Comparison of ENCODE assay signal across 8 mouse cellular contexts in genomic region chr8:45975837-45976468, GRCm38 (mm10). TPM values are rescaled to one million over a fixed set of nuclear protein-coding genes. Genes with fewer than 3 reads are reported as not detected.
DNase-seq lines count a peak whose midpoint lies in the region; ATAC-seq and TF ChIP-seq lines count a peak whose summit lies in the region.

No protein-coding gene starts in this region.

- H3K27me3 ChIP-seq in cerebellum, adult 2 months (ENCODE audit: control insufficient read depth, insufficient read depth, low read length), result no peaks in the 10 kb centered on the region
- H3K27me3 ChIP-seq in CH12.LX (replicated peaks), result no peaks in the 10 kb centered on the region
- no peaks in the 10 kb centered on the region for H3K27me3 ChIP-seq in forebrain, embryonic 16.5 days (replicated peaks; ENCODE audit: control insufficient read depth, insufficient read depth, low read length)
- no peaks in the 10 kb centered on the region for H3K27me3 ChIP-seq in liver, embryonic 16.5 days (ENCODE audit: control insufficient read depth, insufficient read depth, low read depth, low read length)

- H3K4me2 ChIP-seq in CH12.LX (ENCODE audit: insufficient read depth, low read depth, poor library complexity, severe bottlenecking), result peak overlapping the region; percentile 96
- peak overlapping the region; percentile 83 for H3K4me2 ChIP-seq in forebrain, embryonic 16.5 days (ENCODE audit: low read length)
- H3K4me2 ChIP-seq in liver, embryonic 16.5 days (ENCODE audit: low read depth, low read length), result peak overlapping the region; percentile 70

- WGBS in cerebellum, adult 2 months, result 58% methylated on average over 11 of the region's 11 CpGs
- 73% methylated on average over 11 of the region's 11 CpGs for WGBS in forebrain, embryonic 16.5 days
- WGBS in liver, embryonic 16.5 days (ENCODE audit: insufficient replicate concordance), result 38% methylated on average over 11 of the region's 11 CpGs

- H3K4me3 ChIP-seq in cerebellum, adult 2 months (replicated peaks; ENCODE audit: insufficient read depth, low read depth, low read length), result peak overlapping the region; percentile 88
- H3K4me3 ChIP-seq in CH12.LX (replicated peaks in 1 of 3; ENCODE audit: low read depth in 2 of 3, low read length in 2 of 3, poor library complexity in 1 of 3), result peak overlapping the region; percentile 74 to 82 (median 79)
- peak overlapping the region; percentile 78 for H3K4me3 ChIP-seq in forebrain, embryonic 16.5 days (replicated peaks; ENCODE audit: low read length)
- peak overlapping the region; percentile 72 for H3K4me3 ChIP-seq in liver, embryonic 16.5 days (ENCODE audit: low read depth, low read length)

- peaks cover 14 to 34% of the 10 kb centered on the region in 2 experiments for H3K36me3 ChIP-seq in CH12.LX (replicated peaks in 1 of 2; ENCODE audit: control insufficient read depth in 1 of 2, insufficient read depth in 1 of 2, low read length in 1 of 2)
- H3K36me3 ChIP-seq in forebrain, embryonic 16.5 days (ENCODE audit: control insufficient read depth, insufficient read depth), result peaks cover 6% of the 10 kb centered on the region
- peaks cover 8% of the 10 kb centered on the region; the same call in 1 of the 2 replicates for H3K36me3 ChIP-seq in liver, embryonic 16.5 days (ENCODE audit: control insufficient read depth, insufficient read depth)

- TF ChIP-seq EP300 in CH12.LX (IDR thresholded peaks at IDR 0.05; ENCODE audit: low read length), result no peak

- TF ChIP-seq RAD21 in CH12.LX (IDR thresholded peaks at IDR 0.05; ENCODE audit: low read depth, low read length), result no peak

- in situ Hi-C loops in CH12.LX (cut with MboI; ENCODE audit: low pct_ligation_motif_present, low pct_unique_long_range_greater_than_20kb, low sequenced_read_pairs), result no loop called here

- peaks cover 3% of the 10 kb centered on the region; the same call in 1 of the 2 replicates for H3K4me1 ChIP-seq in cerebellum, adult 2 months (ENCODE audit: control insufficient read depth, insufficient read depth, low read length)
- H3K4me1 ChIP-seq in CH12.LX (ENCODE audit: control insufficient read depth in 1 of 2, insufficient read depth in 2 of 2), result peaks cover 0 to 9% of the 10 kb centered on the region in 2 experiments; a peak in 2 of 4 replicates
- peaks cover 11% of the 10 kb centered on the region for H3K4me1 ChIP-seq in forebrain, embryonic 16.5 days (replicated peaks; ENCODE audit: control insufficient read depth, insufficient read depth, low read length)
- peaks cover 9% of the 10 kb centered on the region; the same call in 1 of the 2 replicates for H3K4me1 ChIP-seq in liver, embryonic 16.5 days (ENCODE audit: control insufficient read depth, low read depth, low read length)

- no peak for TF ChIP-seq POLR2A in cerebellum, adult 2 months (IDR thresholded peaks at IDR 0.05; ENCODE audit: borderline replicate concordance, insufficient read depth, low read length)
- no peak for TF ChIP-seq POLR2A in CH12.LX (IDR thresholded peaks at IDR 0.05; ENCODE audit: low read depth, low read length)

- H3K27ac ChIP-seq in cerebellum, adult 2 months (ENCODE audit: insufficient read depth, low read length), result no peak overlapping the region
- H3K27ac ChIP-seq in CH12.LX (ENCODE audit: insufficient read depth, low read depth), result no peak overlapping the region
- H3K27ac ChIP-seq in forebrain, embryonic 16.5 days (ENCODE audit: low read length), result no peak overlapping the region
- no peak overlapping the region for H3K27ac ChIP-seq in liver, embryonic 16.5 days (ENCODE audit: low read length)

- TF ChIP-seq CTCF in cerebellum, adult 2 months (IDR thresholded peaks at IDR 0.05; ENCODE audit: borderline replicate concordance, insufficient read depth, low read depth, low read length), result no peak
- TF ChIP-seq CTCF in CH12.LX (conservative IDR thresholded peaks at IDR 0.05 in 1 of 2, IDR thresholded peaks at IDR 0.05 in 1 of 2; ENCODE audit: low read depth in 2 of 2, low read length in 2 of 2), result no peak

- no peak for DNase-seq in cerebellum, adult 2 months
- no peak for DNase-seq in cerebellum, postnatal 36 days
- DNase-seq in CH12.LX (ENCODE audit: extremely low read depth), result no peak
- no peak for DNase-seq in thymus, postnatal 10 days (ENCODE audit: low spot score in 2 of 2)
- no peak for DNase-seq in adrenal gland, postnatal 25 days

- ATAC-seq in forebrain, embryonic 16.5 days, result no peak
- ATAC-seq in liver, embryonic 16.5 days (ENCODE audit: low read depth), result peak; percentile 12
- ATAC-seq in activated CD4-positive, CD25-positive, alpha-beta regulatory T cell, adult 4 months, result no peak

- peak overlapping the region; percentile 92 for H3K9ac ChIP-seq in CH12.LX (ENCODE audit: insufficient read depth, low read depth)
- peak overlapping the region; percentile 73 for H3K9ac ChIP-seq in forebrain, embryonic 16.5 days (replicated peaks; ENCODE audit: low read depth, low read length)
- peak overlapping the region; percentile 64 for H3K9ac ChIP-seq in liver, embryonic 16.5 days (ENCODE audit: low read depth, low read length)

- dilution Hi-C loops in CH12.LX (cut with MboI; ENCODE audit: extremely low pct_ligation_motif_present, extremely low pct_unique_long_range_greater_than_20kb, low sequenced_read_pairs), result no loop called here

- peaks cover 4% of the 10 kb centered on the region for H3K79me2 ChIP-seq in CH12.LX (replicated peaks; ENCODE audit: control insufficient read depth, extremely low read depth, insufficient read depth, poor library complexity, severe bottlenecking)

- H3K9me3 ChIP-seq in CH12.LX (replicated peaks; ENCODE audit: low read length), result peaks cover 18% of the 10 kb centered on the region
- H3K9me3 ChIP-seq in forebrain, embryonic 16.5 days (ENCODE audit: control insufficient read depth, low read length), result 0 out of 2 replicates have a peak, but pooled peaks cover 2% of the 10 kb centered on the region
- peaks cover 1% of the 10 kb centered on the region; the same call in 1 of the 2 replicates for H3K9me3 ChIP-seq in liver, embryonic 16.5 days (replicated peaks; ENCODE audit: control insufficient read depth, low read length)

TF ChIP-seq in CH12.LX, 34 proteins besides CTCF, POLR2A, EP300 and RAD21:
- TF ChIP-seq MEF2A (IDR thresholded peaks at IDR 0.05; ENCODE audit: borderline replicate concordance, low read depth, low read length), result 0 out of 2 replicates have a peak, but pooled peaks have one; percentile 23
- TF ChIP-seq MXI1 (IDR thresholded peaks at IDR 0.05; ENCODE audit: low read depth, low read length), result no peak

RNA-seq across cellular contexts. Expression of gene Ufsp2, which starts 0.6 kb away (rescaled TPM):
- polyA plus RNA-seq in cerebellum, adult 2 months (2012; rRNA removed), result 68.1 and 71.4 TPM in 2 replicates
- 47.2 and 50.1 TPM in 2 replicates for total RNA-seq in CH12.LX (2012; rRNA removed)
- 105 and 110 TPM in 2 replicates for total RNA-seq in CH12.LX (2014; rRNA removed)
- polyA plus RNA-seq in CH12.LX (2012; ENCODE audit: insufficient read length, low read depth), result 51.2 and 55.1 TPM in 2 replicates
- polyA plus RNA-seq in forebrain, embryonic 16.5 days (2015; fragmentation: Nextera tagmentation; extraction: Ambion mirVana), result 57.8 and 59.8 TPM in 2 replicates
- polyA plus RNA-seq in liver, embryonic 16.5 days (2015; fragmentation: Nextera tagmentation; extraction: Ambion mirVana), result 32.9 and 33.7 TPM in 2 replicates
- polyA plus RNA-seq in activated CD4-positive, CD25-positive, alpha-beta regulatory T cell, adult 4 months (2017; shearing (Covaris generic)), result 10 to 100 TPM; 61.5 to 66.8 TPM
- total RNA-seq in adrenal gland, postnatal 25 days (2021), result 60.6 and 61.5 TPM in 2 replicates

RNA-seq across cellular contexts. Expression of gene 1700029J07Rik, which starts 0.9 kb away (rescaled TPM):
- polyA plus RNA-seq in cerebellum, adult 2 months (2012; rRNA removed), result 5.1 and 6.9 TPM in 2 replicates
- total RNA-seq in CH12.LX (2012; rRNA removed) (0.84 and 0.85 TPM in 2 replicates), CH12.LX (2014; rRNA removed) (2.1 and 2.3 TPM in 2 replicates)
- 1.5 and 1.8 TPM in 2 replicates for polyA plus RNA-seq in CH12.LX (2012; ENCODE audit: insufficient read length, low read depth)
- polyA plus RNA-seq in forebrain, embryonic 16.5 days (2015; fragmentation: Nextera tagmentation; extraction: Ambion mirVana), result 5.0 and 5.2 TPM in 2 replicates
- polyA plus RNA-seq in liver, embryonic 16.5 days (2015; fragmentation: Nextera tagmentation; extraction: Ambion mirVana), result 0.40 and 0.68 TPM in 2 replicates
- polyA plus RNA-seq in activated CD4-positive, CD25-positive, alpha-beta regulatory T cell, adult 4 months (2017; shearing (Covaris generic)), result 1 to 10 TPM; 1.0 to 1.2 TPM
- total RNA-seq in adrenal gland, postnatal 25 days (2021), result 2.1 and 2.6 TPM in 2 replicates

RNA-seq across cellular contexts. Expression of gene Lrp2bp, which starts 23.1 kb away (rescaled TPM):
- 0.29 and 0.34 TPM in 2 replicates for polyA plus RNA-seq in cerebellum, adult 2 months (2012; rRNA removed)
- total RNA-seq in CH12.LX (2012; rRNA removed) (not detected in 2 replicates), CH12.LX (2014; rRNA removed) (0.12 TPM in 1 of 2 replicates, not detected in the other)
- 0.43 TPM in 1 of 2 replicates, not detected in the other for polyA plus RNA-seq in CH12.LX (2012; ENCODE audit: insufficient read length, low read depth)
- polyA plus RNA-seq in forebrain, embryonic 16.5 days (2015; fragmentation: Nextera tagmentation; extraction: Ambion mirVana), result 0.24 and 0.72 TPM in 2 replicates
- polyA plus RNA-seq in liver, embryonic 16.5 days (2015; fragmentation: Nextera tagmentation; extraction: Ambion mirVana), result 0.05 TPM in 1 of 2 replicates, not detected in the other
- polyA plus RNA-seq in activated CD4-positive, CD25-positive, alpha-beta regulatory T cell, adult 4 months (2017; shearing (Covaris generic)), result under 1 TPM in 1 of 2 experiments, not detected in 1; 0.62 TPM
- total RNA-seq in adrenal gland, postnatal 25 days (2021), result 0.33 and 0.81 TPM in 2 replicates

RNA-seq across cellular contexts. Expression of gene Ankrd37, which starts 29.6 kb away (rescaled TPM):
- 19.6 and 20.4 TPM in 2 replicates for polyA plus RNA-seq in cerebellum, adult 2 months (2012; rRNA removed)
- 25.7 and 79.0 TPM in 2 replicates for total RNA-seq in CH12.LX (2012; rRNA removed)
- total RNA-seq in CH12.LX (2014; rRNA removed), result 142 and 157 TPM in 2 replicates
- polyA plus RNA-seq in CH12.LX (2012; ENCODE audit: insufficient read length, low read depth), result 12.8 and 17.2 TPM in 2 replicates
- 24.0 and 26.1 TPM in 2 replicates for polyA plus RNA-seq in forebrain, embryonic 16.5 days (2015; fragmentation: Nextera tagmentation; extraction: Ambion mirVana)
- polyA plus RNA-seq in liver, embryonic 16.5 days (2015; fragmentation: Nextera tagmentation; extraction: Ambion mirVana), result 6.1 and 7.8 TPM in 2 replicates
- polyA plus RNA-seq in activated CD4-positive, CD25-positive, alpha-beta regulatory T cell, adult 4 months (2017; shearing (Covaris generic)), result 10 to 100 TPM; 11.8 to 13.0 TPM
- total RNA-seq in adrenal gland, postnatal 25 days (2021), result not detected in 2 replicates

RNA-seq across cellular contexts. Expression of gene Ccdc110, which starts 41.5 kb away (rescaled TPM):
- not detected in 2 replicates for polyA plus RNA-seq in cerebellum, adult 2 months (2012; rRNA removed)
- total RNA-seq in CH12.LX (2012; rRNA removed) (not detected in 2 replicates), CH12.LX (2014; rRNA removed) (not detected in 2 replicates)
- polyA plus RNA-seq in CH12.LX (2012; ENCODE audit: insufficient read length, low read depth), result not detected in 2 replicates
- polyA plus RNA-seq in forebrain, embryonic 16.5 days (2015; fragmentation: Nextera tagmentation; extraction: Ambion mirVana), result 0.37 TPM in 1 of 2 replicates, not detected in the other
- not detected in 2 replicates for polyA plus RNA-seq in liver, embryonic 16.5 days (2015; fragmentation: Nextera tagmentation; extraction: Ambion mirVana)
- not detected for polyA plus RNA-seq in activated CD4-positive, CD25-positive, alpha-beta regulatory T cell, adult 4 months (2017; shearing (Covaris generic))
- not detected in 2 replicates for total RNA-seq in adrenal gland, postnatal 25 days (2021)
